Mouse (Mus musculus): ENCODE data around the gene Celsr3.

Gene Celsr3

DNA sequence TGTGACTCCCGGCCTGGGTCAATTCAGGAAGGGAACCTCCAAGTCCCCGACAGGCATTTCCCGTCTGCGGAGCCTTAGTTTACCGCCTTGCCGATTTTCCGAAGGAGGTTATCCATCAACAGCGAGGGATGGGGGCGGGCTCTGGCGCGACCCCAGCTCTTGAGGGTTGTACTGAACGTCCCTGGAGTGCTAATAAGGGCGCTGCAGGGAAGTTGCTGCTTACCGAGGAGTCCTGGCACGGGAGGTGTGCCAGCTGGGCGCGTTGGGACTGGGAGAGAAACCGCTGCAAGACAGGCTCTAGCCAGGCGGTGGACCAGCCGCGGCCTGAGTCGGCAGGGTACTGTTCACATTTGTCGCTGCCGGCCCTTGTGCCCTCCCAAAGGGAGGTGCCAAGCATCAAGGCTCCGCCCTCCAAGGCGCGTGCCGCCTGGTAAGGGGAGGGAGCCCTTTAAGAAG, 28.1 kb downstream of the Celsr3 start:
- DNase-seq (ENCODE audit: low spot score in 2 of 2), result peak; percentile 86 to 88

DNA sequence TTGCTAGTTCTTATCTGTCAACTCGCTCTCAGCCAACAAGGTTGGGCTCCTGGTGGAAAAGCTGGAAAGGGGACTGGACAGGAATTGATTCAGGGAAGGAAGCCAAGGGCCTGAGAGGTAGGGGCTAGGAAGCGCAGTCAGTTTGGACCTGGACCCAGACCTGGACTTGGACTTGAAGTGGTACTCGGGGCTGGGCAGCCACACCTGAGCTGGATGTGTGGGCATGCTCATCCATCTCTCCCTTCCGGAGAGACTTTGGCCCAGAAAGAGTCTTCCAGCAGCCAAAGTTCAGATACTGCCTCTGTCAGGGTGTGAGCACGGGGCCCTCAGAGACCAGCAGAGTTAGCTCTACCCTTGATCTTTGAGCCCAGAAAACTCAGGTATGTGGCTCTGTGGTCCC, 29.2 kb downstream of the Celsr3 start:
- DNase-seq (ENCODE audit: low spot score in 2 of 2), result no peak

DNA sequence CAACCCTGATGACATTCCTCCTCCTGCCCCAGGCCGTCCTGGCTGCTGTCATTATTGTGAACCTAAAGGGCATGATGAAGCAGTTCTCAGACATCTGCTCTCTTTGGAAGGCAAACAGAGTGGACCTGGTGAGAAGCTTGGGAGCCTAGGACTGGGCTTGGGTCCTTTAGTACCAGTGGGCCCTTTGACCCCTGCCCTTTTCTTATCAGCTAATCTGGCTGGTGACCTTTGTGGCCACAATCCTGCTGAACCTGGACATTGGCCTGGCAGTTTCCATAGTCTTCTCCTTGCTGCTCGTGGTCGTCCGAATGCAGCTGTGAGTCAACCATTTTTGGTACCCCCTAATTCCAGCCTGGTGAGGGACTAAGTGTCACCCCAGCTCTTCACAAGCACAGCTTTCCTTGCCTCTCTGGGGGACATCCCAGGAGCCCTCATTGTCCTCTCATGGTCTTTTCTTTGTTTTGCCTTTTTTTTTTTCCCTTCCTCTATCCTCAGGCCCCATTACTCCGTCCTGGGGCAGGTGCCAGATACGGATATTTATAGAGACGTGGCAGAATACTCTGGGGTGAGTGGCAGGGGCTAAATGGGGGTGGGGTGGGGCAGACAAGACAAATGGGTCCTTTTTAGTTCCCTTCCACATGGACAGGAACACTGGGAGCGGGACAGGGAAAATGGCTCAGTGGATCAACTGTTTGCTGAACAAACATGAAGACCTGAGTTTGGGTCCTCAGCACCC, 32.8 kb downstream of the Celsr3 start:
- DNase-seq (ENCODE audit: low spot score in 2 of 2), result no peak

Data from frontal cortex, postnatal 10 days (tissue).